Mouse (Mus musculus) heart, adult 2 months (tissue): ENCODE measurements at regions not wholly inside any gene's neighbourhood (a gene's known extent, or its start where the extent isn't known, plus 50 kb on each side); places are given as distances from the start of the nearest gene placed in this dataset.

Experiments
- DNase-seq, 2 experiments: peaks; one replicate each; pipeline ENCODE4 v3.0.0; 2021
- H3K27ac ChIP-seq: fragments of 200-600 bp; 2 replicates; pipeline ENCODE4 v1.8.1; 2022
- H3K27me3 ChIP-seq: fragments of 200-500 bp; 2 replicates; pipeline ENCODE4 v1.6.1; 2012; ENCODE audit warnings: mild to moderate bottlenecking, low read length, inconsistent platforms, mixed read lengths; ENCODE audit not compliant: control insufficient read depth, insufficient read depth
- H3K36me3 ChIP-seq: fragments of 200-500 bp; 2 replicates; pipeline ENCODE4 v1.6.1; 2012; ENCODE audit warnings: low read length, inconsistent platforms; ENCODE audit not compliant: control insufficient read depth, insufficient read depth
- H3K4me1 ChIP-seq: fragments of 200-500 bp; 2 replicates; pipeline ENCODE4 v1.6.1; 2011; ENCODE audit warnings: low read length; ENCODE audit not compliant: control insufficient read depth, insufficient read depth
- H3K4me3 ChIP-seq: fragments of 200-600 bp; 2 replicates; pipeline ENCODE4 v1.8.1; 2022
- H3K79me2 ChIP-seq: fragments of 200-500 bp; replicated peaks from 2 replicates; pipeline ENCODE4 v1.6.1; 2012; ENCODE audit warnings: mild to moderate bottlenecking, inconsistent platforms, low read length, moderate library complexity, mixed read lengths; ENCODE audit not compliant: control insufficient read depth, insufficient read depth
- H3K9ac ChIP-seq: fragments of 200-500 bp; 2 replicates; pipeline ENCODE4 v1.6.1; 2012; ENCODE audit warnings: low read depth, mild to moderate bottlenecking, control low read depth, inconsistent platforms, low read length, mixed read lengths
- CTCF ChIP-seq: fragments of 200-600 bp; IDR thresholded peaks from 2 replicates; pipeline ENCODE4 v1.8.1; 2022; ENCODE audit warnings: antibody characterized with exemption, mild to moderate bottlenecking, moderate library complexity
- EP300 ChIP-seq: fragments of 200-500 bp; IDR thresholded peaks from 2 replicates; pipeline ENCODE4 v1.6.1; 2011; ENCODE audit warnings: low read depth, low read length, control low read depth; ENCODE audit not compliant: insufficient read depth
- POLR2A ChIP-seq: fragments of 200-500 bp; IDR thresholded peaks from 2 replicates; pipeline ENCODE4 v1.6.1; 2011; ENCODE audit warnings: mild to moderate bottlenecking, low read depth, low read length, control low read depth; ENCODE audit not compliant: insufficient read depth
- WGBS: fragments of 180-500 bp; shearing (Covaris S2); methylation state at CpG from one replicate; pipeline ENCODE4 v1.1.7; 2018; 5-methylcytosine and 5-hydroxymethylcytosine counted together
- intact Hi-C: fragments of 180-260 bp; cut with DNase I; formaldehyde crosslinking; loops from one replicate; pipeline ENCODE4 v1.15.1; 2025

- no peaks in the 10 kb centered on the region for H3K79me2 ChIP-seq
- no peak overlapping the region for H3K4me3 ChIP-seq
- H3K9ac ChIP-seq = no peak overlapping the region
- no peaks in the 10 kb centered on the region for H3K4me1 ChIP-seq
- intact Hi-C loops = no loop called here
- no peaks in the 10 kb centered on the region for H3K36me3 ChIP-seq
- H3K27me3 ChIP-seq = no peaks in the 10 kb centered on the region
- DNase-seq = no peak
- no peak overlapping the region for H3K27ac ChIP-seq
- 82% methylated on average over 8 of the region's 8 CpGs for WGBS
- TF ChIP-seq POLR2A (no peak), EP300 (no peak), CTCF (no peak)
Observed at GRCm38 (mm10) chr14:28777791-28778190, 240.2 kb upstream of the Lrtm1 start.

- DNase-seq = no peak
- TF ChIP-seq EP300 = no peak
- TF ChIP-seq CTCF = no peak
- no peak for TF ChIP-seq POLR2A
- intact Hi-C loops = no loop called here
- no peaks in the 10 kb centered on the region for H3K4me1 ChIP-seq
- WGBS = 86% methylated on average over 7 of the region's 7 CpGs
- H3K9ac ChIP-seq = no peak overlapping the region
- H3K79me2 ChIP-seq = no peaks in the 10 kb centered on the region
- H3K27me3 ChIP-seq = no peaks in the 10 kb centered on the region
- no peak overlapping the region for H3K27ac ChIP-seq
- no peaks in the 10 kb centered on the region for H3K36me3 ChIP-seq
- H3K4me3 ChIP-seq = no peak overlapping the region
Observed at GRCm38 (mm10) chr14:28781660-28782059, 236.3 kb upstream of the Lrtm1 start.

- 65% methylated on average over 6 of the region's 6 CpGs for WGBS
- H3K36me3 ChIP-seq = no peaks in the 10 kb centered on the region
- no peak for DNase-seq
- no peaks in the 10 kb centered on the region for H3K27me3 ChIP-seq
- H3K4me1 ChIP-seq = no peaks in the 10 kb centered on the region
- H3K79me2 ChIP-seq = no peaks in the 10 kb centered on the region
- H3K9ac ChIP-seq = no peak overlapping the region
- H3K4me3 ChIP-seq = no peak overlapping the region
- H3K27ac ChIP-seq = no peak overlapping the region
- intact Hi-C loops = no loop called here
- TF ChIP-seq EP300 (no peak), CTCF (no peak), POLR2A (no peak)
Observed at GRCm38 (mm10) chr14:28784106-28784633, 233.8 kb upstream of the Lrtm1 start.

GRCm38 (mm10) chr14:28798290-28798689, 219.7 kb upstream of the Lrtm1 start:
- Histone ChIP-seq H3K36me3 (no peaks in the 10 kb centered on the region), H3K27ac (no peak overlapping the region), H3K9ac (no peak overlapping the region), H3K27me3 (no peaks in the 10 kb centered on the region), H3K4me1 (no peaks in the 10 kb centered on the region), H3K4me3 (no peak overlapping the region), H3K79me2 (no peaks in the 10 kb centered on the region)
- no peak for DNase-seq
- no peak for TF ChIP-seq CTCF
- no peak for TF ChIP-seq POLR2A
- TF ChIP-seq EP300 = no peak
- WGBS = 10% methylated on average over 4 of the region's 4 CpGs
- intact Hi-C loops = no loop called here

GRCm38 (mm10) chr14:28801681-28802080, 216.3 kb upstream of the Lrtm1 start:
- 57% methylated on average over 4 of the region's 4 CpGs for WGBS
- Histone ChIP-seq H3K4me3 (no peak overlapping the region), H3K27ac (no peak overlapping the region), H3K36me3 (no peaks in the 10 kb centered on the region), H3K9ac (no peak overlapping the region), H3K27me3 (no peaks in the 10 kb centered on the region), H3K79me2 (no peaks in the 10 kb centered on the region), H3K4me1 (no peaks in the 10 kb centered on the region)
- no peak for DNase-seq
- no peak for TF ChIP-seq CTCF
- TF ChIP-seq POLR2A = no peak
- TF ChIP-seq EP300 = no peak
- intact Hi-C loops = no loop called here

GRCm38 (mm10) chr14:28802126-28802525, 215.9 kb upstream of the Lrtm1 start:
- TF ChIP-seq CTCF = no peak
- TF ChIP-seq EP300 = no peak
- no peak for TF ChIP-seq POLR2A

More at GRCm38 (mm10) chr14:28802126-28802525, 215.9 kb upstream of the Lrtm1 start:
- WGBS = 74% methylated on average over 5 of the region's 5 CpGs
- Histone ChIP-seq H3K4me3 (no peak overlapping the region), H3K36me3 (no peaks in the 10 kb centered on the region), H3K79me2 (no peaks in the 10 kb centered on the region), H3K4me1 (no peaks in the 10 kb centered on the region), H3K27ac (no peak overlapping the region), H3K27me3 (no peaks in the 10 kb centered on the region), H3K9ac (no peak overlapping the region)
- DNase-seq = no peak
- intact Hi-C loops = no loop called here
